Mouse (Mus musculus): ENCODE results near the gene Cdh4.

The Cdh4 gene

GRCm38 (mm10) chr2:179679866-179680265 is 237.6 kb downstream of the Cdh4 start:
- peak; percentile 52 to 58 for DNase-seq (ENCODE audit: low spot score in 2 of 2)

GRCm38 (mm10) chr2:179681386-179681785 is 239.2 kb downstream of the Cdh4 start:
- peak in 1 of 2 experiments; percentile 44 for DNase-seq (ENCODE audit: low spot score in 2 of 2)

- no peak for DNase-seq (ENCODE audit: low spot score in 2 of 2)
These were observed 245.0 kb downstream of the Cdh4 start for GRCm38 (mm10) chr2:179687243-179687681.

- DNase-seq (ENCODE audit: low spot score in 2 of 2): peak; percentile 69 to 84
These were observed 246.7 kb downstream of the Cdh4 start for GRCm38 (mm10) chr2:179688976-179689375.

GRCm38 (mm10) chr2:179689761-179690160 is 247.5 kb downstream of the Cdh4 start:
- no peak for DNase-seq (ENCODE audit: low spot score in 2 of 2)

GRCm38 (mm10) chr2:179690571-179690970 is 248.3 kb downstream of the Cdh4 start:
- no peak for DNase-seq (ENCODE audit: low spot score in 2 of 2)

GRCm38 (mm10) chr2:179694936-179695335 is 252.7 kb downstream of the Cdh4 start:
- no peak for DNase-seq (ENCODE audit: low spot score in 2 of 2)

GRCm38 (mm10) chr2:179697601-179698000 is 255.4 kb downstream of the Cdh4 start:
- no peak for DNase-seq (ENCODE audit: low spot score in 2 of 2)

- DNase-seq (ENCODE audit: low spot score in 2 of 2): no peak
These were observed 256.2 kb downstream of the Cdh4 start for GRCm38 (mm10) chr2:179698196-179698985.

GRCm38 (mm10) chr2:179705043-179705442 is 262.8 kb downstream of the Cdh4 start:
- DNase-seq (ENCODE audit: low spot score in 2 of 2): no peak

- no peak for DNase-seq (ENCODE audit: low spot score in 2 of 2)
These were observed 263.2 kb downstream of the Cdh4 start for GRCm38 (mm10) chr2:179705461-179705860.

GRCm38 (mm10) chr2:179706616-179707015 is 264.4 kb downstream of the Cdh4 start:
- no peak for DNase-seq (ENCODE audit: low spot score in 2 of 2)

- DNase-seq (ENCODE audit: low spot score in 2 of 2): no peak
These were observed 266.9 kb downstream of the Cdh4 start for GRCm38 (mm10) chr2:179709111-179709510.

- no peak for DNase-seq (ENCODE audit: low spot score in 2 of 2)
These were observed 270.5 kb downstream of the Cdh4 start for GRCm38 (mm10) chr2:179712690-179713089.

- DNase-seq (ENCODE audit: low spot score in 2 of 2): no peak
These were observed 271.1 kb downstream of the Cdh4 start for GRCm38 (mm10) chr2:179713326-179713725.

GRCm38 (mm10) chr2:179714145-179714544 is 271.9 kb downstream of the Cdh4 start:
- no peak for DNase-seq (ENCODE audit: low spot score in 2 of 2)

- no peak for DNase-seq (ENCODE audit: low spot score in 2 of 2)
These were observed 273.1 kb downstream of the Cdh4 start for GRCm38 (mm10) chr2:179715375-179715774.

- DNase-seq (ENCODE audit: low spot score in 2 of 2): no peak
These were observed 278.1 kb downstream of the Cdh4 start for GRCm38 (mm10) chr2:179720366-179720765.

- DNase-seq (ENCODE audit: low spot score in 2 of 2): peak; percentile 40 to 52
These were observed 279.6 kb downstream of the Cdh4 start for GRCm38 (mm10) chr2:179721534-179722516.

GRCm38 (mm10) chr2:179722776-179723386 is 280.6 kb downstream of the Cdh4 start:
- DNase-seq (ENCODE audit: low spot score in 2 of 2): no peak

GRCm38 (mm10) chr2:179723401-179723800 is 281.2 kb downstream of the Cdh4 start:
- DNase-seq (ENCODE audit: low spot score in 2 of 2): no peak

GRCm38 (mm10) chr2:179729002-179729401 is 286.8 kb downstream of the Cdh4 start:
- no peak for DNase-seq (ENCODE audit: low spot score in 2 of 2)

All from right cerebral cortex, postnatal 10 days (tissue).